Mouse (Mus musculus) heart, adult 18-20 months (tissue): ENCODE measurements at regions not wholly inside any gene's neighbourhood (a gene's known extent, or its start where the extent isn't known, plus 50 kb on each side); places are given as distances from the start of the nearest gene placed in this dataset.

Experiments used
- DNase-seq, 2 experiments: peaks; one replicate each; pipeline ENCODE4 v3.0.0; 2021 to 2022; ENCODE audit warnings: mixed read lengths in 1 of 2

DNA sequence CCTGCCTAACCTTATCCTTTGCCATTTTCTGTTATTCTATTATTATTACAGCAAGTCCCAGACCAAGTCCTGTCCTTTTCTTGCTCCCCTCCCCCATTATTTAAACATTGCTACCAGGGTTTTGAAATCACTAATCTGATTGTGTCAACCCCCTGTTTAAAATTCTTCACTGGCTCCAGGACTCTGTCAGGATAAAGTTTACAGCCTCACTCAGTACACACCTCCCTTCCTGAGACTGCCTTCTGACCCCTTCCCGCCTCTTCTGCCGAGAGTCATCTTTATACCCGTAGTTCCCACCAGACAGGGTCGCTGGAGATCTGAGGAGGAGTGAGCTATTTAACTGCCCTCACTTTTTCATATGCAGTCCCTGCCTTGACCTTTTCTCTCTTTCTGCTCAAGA is 110.3 kb upstream of the Syt6 start:
- DNase-seq, result no peak

DNA sequence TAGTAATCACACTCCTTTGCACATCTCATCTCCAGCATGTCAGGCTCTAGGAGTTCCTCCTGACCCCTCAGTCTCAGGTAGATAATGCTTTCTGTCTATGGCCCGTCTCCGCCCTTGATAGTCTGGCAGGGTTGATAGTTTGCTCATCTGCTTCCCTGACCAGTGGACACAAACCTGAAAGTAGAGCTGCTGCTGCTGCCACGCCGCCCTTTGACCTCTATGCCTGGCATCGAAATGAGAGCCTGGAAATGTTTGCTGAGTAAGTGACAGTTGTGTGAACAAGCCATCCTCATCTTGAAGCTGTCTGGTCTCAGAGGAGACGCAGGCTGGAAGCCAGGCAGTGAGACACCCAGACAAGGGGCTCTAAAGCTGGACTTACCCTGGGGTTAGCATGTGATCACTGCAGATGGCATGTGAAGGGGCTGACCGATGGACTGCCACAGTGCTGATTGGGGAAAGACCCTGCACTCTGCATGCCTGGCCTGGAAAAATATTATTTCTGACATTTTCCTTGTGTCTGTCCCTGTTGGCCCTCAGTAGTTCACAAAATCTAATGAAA is 109.8 kb upstream of the Syt6 start:
- DNase-seq, result no peak

DNA sequence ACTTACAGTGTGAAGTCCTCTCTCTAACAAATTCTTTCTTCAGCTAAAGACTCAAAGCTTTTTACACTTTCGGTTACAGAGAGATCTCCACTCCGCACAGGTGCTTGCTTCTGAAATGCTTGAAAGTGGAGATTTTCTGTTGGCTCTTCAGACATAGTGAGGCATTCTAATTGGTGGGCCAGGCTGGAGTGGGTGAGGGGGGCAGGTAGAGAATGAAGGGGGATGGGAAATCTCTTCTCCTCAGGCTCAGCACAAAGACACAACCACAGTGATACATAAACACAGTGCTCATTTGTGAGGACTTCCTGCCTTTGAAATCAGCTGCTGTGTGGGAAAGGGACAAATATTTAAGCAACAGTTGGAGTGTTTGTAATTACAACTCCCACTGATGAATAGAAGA is 109.1 kb upstream of the Syt6 start:
- DNase-seq, result no peak

DNA sequence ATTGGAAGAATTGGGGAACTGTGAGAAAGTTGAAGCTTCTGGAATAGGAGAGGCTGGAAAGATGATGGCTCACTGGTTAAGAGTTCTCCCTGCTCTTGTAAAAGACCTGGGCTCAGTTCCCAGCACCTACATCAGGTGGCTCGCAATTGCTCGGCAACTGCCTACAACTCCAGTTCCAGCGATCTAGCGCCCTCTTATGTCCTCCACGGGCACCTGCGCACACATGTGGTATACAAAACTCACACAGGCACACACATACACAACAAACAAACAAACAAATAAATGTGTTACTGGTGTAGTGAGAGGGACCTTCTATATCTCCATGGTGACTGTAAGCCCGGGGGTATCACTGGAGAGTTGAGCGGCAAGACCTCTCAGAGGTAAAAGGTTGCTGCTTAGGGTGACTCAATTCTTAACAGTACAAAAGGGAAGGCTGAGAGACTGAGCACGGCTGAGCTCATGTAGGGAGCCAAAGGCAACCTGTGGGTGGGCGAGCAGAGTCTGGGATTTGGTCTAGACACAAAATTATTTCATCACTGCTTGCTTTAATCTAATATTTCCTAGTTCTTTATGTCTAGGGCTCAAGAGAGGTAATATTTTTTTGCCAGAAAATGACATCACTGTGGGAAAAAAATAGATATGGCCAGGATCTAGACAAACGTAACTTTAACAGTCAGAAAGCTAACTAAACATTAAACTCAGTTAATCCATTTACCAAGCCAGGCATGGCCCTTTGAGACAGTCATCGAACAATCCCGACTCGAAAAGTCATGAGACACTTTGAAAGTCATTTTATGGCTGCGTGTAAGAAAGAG is 104.2 kb upstream of the Syt6 start:
- no peak for DNase-seq

DNA sequence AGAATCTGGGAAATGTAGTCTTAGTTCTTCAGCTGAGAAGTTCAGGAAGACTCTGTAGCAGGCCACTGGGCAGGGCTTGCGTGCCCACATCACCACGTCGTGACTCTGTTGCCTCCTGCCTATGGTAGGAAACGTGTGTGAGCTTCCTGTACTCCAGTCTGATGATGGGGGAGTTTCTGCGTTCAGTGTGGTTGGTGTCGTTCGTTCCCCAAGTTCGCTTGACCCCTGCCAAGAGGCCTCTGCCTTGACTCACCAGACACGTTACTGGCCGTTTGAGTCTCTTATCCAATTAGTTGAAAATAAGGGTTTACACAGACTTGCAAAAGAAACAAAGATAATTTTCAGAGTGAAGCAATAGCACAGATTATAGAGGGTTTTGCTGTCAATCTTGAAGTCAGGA is 102.4 kb upstream of the Syt6 start:
- peak; percentile 15 to 19 for DNase-seq

DNA sequence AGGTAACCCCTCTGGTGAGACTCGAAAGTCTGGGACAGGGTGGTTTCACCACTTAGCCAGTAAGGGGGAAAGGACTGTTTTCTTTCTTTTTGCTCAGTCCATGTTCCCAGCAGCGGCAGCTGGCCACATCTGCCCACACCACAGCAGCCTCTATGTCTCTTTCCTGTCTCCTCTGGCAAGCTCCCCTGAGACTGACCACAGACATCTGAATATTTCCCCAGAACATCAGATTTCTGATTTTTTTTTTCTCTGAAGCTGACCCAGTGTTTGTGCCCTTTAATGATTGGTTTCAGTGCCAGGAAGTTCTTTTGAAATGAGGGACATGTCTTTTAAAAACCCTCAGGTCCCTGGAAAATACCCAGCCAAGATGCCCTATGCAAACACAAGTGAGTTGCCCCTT is 101.7 kb upstream of the Syt6 start:
- peak; percentile 39 to 69 for DNase-seq

DNA sequence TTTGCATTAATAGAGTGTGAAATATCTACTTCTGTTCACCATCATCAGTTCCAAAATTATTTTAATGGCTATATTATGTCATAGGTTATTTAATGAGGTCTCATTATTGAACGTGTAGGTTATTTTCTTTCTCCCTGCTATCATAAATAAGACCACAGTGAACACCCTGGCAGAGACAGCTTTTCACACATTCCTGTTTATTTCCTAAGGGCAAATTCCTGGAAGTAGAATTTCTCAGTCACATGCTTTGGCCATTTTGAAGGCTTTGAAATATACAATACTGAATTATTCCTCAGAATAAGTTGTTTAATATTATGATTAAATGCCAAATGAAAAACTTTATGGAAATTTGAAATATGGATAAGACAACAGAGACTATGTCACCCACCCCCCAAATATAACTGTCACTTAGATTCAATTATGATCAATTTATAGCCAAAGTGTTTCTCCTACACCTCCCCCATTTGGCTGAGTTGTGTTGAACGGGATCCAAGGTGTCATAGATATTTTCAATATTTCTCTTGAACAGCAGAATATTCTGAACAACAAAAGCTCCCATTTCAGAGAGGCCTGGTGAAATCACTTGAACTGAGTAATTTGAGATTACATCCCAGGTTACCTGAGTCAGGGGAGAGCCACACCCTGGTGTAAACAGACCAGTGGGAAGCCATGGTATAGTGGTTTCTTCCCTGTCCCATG is 95.0 kb upstream of the Syt6 start:
- DNase-seq, result no peak

DNA sequence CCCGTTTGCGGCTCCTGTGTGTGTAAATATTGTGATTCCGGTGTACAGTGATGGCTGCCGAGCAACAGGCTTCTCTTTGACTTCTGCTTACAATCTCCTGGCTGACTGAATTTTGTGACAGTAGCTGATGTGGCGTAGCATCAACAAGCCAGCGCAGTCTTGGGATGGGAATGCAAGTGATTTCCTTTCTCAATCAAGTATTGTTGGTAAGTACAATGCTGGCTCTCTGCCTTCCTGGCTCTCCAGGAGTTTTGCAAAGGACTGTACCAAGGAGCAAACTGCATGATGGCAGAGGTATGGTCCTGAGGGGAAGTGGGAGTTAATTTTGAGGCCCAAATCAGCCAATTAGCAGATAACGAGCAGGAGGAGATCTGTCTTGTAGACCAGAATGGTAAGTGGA is 94.4 kb upstream of the Syt6 start:
- peak; percentile 18 to 36 for DNase-seq

DNA sequence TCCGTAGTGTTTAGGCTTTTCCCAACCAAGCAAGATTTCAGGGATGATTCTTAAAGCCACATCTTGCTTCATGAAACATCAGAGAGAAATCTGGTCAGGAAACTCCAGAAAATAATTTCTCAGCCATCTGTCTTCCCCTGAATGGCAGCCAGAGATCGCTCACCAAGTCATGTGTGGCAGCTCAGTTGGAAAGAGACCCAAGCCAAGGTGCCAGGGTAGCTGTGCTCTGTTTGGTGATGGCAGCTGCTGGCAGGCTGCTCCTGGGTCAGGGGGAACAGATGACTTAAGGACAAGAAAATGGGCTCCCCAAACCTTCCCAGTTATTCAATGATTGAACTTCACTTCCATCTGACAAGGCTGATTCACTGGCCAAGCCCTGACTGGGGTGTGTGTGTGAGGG is 91.7 kb upstream of the Syt6 start:
- DNase-seq, result peak in 1 of 2 experiments; percentile 11

DNA sequence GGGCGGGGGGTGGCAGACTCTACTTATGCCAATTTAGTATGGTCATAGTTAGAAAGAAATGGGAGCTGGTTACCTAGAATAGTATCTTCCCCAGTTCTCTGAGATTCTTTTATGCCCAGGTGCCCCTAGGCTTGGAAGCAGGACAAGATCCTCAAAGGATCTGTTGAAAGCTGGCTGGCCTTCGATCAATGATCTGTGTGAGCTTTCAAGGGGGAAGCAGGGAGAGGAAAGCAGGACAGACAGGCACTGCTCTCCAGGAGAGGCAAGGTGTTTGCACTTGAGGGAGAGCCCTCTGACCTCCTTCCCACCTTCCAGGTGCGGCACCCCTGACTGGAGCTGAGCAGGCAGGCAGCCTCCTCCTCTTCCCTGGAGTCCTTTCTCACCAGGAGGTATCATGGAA is 91.3 kb upstream of the Syt6 start:
- peak in 1 of 2 experiments; percentile 26 for DNase-seq

DNA sequence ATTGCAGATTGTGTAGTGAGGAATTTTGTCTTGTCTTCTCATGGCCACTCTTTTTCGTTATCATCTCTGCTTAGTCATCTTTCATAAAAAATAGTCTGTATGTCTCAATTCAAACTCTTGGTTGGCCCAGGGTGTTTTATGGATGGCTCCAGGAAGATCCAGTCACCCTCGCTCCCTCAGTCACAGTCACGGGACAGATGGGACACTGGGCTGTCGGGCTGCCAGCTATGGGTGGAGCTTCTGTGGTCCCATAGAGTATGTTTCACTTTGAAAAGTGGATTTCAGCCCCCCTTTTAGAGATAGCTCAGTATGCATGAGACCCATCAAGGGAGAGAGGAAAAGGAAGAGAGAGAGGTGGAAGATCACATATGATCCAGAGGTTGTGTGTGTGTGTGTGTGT is 85.2 kb upstream of the Syt6 start:
- no peak for DNase-seq

DNA sequence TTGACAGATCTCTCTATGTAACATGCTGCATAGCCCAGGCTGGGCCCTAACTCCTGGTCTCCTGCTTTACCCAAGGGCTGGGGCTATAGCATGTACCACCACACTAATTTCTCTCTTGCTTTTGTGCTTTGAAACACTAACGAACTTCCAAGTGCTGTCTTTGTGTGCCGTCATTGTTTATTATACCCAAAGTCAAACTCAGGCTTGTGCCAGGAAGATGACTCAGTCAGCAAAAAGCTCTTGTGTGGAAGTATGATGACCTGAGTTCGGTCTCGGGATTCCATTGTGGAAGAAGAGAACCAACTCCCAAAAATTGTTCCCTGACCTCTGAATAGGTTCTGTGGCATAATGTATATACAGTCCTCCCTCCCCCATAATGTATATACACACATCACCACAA is 84.1 kb upstream of the Syt6 start:
- DNase-seq, result no peak

DNA sequence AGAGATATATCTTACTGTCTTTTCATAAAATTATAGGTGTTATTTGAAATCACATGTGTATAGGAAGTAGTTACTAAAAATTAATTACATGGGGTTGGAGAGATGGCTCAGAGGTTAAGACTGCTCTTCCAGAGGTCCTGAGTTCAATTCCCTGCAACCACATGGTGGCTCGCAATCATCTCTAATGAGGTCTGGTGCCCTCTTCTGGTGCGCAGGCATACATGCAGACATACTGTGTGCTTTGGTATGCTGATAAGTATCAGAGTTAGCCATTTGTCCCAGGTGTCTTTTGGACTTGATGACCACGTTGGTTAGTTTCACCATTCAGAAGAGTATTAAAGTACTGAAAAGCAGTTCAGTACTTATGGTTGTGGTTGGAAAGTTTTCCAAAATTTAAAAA is 82.8 kb upstream of the Syt6 start:
- no peak for DNase-seq

DNA sequence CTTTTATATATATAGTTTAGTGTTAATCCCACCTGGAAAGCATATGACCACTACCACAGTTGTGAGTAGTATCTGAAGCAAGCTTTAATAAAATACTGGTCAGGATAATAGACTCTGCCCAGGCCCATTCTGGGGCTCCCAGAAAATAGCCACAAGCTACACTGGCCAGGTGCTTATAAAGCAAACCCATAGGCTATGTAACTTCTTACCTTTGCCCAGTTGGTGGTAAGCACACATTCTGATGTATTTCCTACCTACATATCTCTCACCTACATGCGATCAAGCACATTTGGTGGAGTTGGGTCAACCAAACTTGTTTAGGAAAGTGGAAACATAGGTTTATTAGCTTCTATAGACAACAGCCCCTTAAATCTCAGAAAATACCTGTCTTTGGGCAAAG is 81.4 kb upstream of the Syt6 start:
- no peak for DNase-seq

DNA sequence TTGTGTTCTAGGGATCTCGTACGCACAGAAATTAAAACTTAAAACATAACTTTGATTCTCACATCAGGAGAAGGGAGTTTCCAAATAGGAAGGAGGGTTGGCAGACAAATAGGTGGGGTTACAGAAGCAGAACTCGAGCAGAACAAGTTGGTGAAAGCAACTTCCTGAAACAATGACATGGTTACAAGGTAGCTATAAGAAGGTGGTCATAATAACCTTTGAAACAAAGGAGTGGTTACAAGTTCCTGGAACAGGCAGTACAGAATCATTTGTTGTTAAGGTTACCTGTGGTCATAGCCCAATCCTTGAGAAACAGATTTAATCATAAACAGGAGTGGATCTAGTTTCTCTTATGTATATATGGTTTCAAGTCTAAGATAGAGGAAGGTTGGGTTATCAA is 81.0 kb upstream of the Syt6 start:
- no peak for DNase-seq

DNA sequence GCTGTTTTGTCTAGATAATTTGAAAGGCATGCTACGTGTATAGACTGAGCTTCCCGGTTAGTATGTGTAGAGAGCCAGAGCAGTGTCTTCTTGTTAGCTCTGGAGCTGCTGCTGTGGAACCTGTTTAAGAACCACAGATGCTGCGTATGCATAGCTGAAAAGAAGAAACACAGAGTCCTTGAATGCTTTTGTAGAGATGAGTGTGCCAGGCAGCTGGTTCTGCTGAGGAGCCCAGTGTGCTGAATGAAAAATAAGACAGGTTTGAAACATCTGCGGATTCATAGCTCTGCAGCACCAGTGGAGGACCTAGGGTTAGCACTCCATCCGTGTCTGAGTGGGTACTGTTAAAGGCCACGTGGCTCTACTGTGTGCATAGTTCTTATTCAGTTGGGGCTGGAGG is 78.9 kb upstream of the Syt6 start:
- no peak for DNase-seq

DNA sequence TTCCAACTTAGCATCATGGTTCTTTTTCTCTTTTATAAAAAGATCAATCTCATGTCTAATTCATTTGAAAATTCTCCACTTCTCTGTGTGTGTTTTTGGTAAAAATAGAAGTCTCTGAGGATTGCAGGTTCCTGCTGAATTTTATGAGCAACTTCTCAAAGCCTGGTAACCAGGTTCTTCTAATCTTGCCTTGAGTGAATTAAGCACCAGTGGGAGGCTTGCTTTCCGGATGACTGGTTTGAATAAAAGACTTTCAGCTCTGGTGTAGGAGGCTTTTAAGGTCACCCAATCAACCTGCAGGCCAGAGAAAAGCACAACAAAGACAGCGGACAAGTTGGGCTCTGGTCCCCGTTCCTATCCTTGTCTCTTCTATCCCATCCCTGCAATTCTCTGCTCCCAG is 78.3 kb upstream of the Syt6 start:
- no peak for DNase-seq

DNA sequence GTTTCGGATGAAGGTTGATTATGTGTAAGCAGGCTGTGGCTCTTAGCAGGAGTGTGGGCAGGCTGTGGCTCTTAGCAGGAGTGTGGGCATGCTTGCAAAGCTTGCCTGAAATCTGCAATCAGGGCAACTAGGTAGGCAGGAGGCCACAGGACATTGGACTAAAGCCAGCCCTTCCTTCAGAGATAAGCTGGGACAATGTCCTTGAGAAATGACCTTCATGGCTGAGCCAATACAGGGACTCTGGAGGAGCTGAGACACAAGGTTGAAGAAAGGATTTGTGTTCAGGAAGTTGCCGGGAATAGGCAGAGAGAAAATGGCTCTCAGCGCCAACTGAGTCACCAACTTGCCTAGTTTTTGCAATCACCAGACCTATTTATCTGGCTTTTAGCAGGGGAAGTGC is 77.3 kb upstream of the Syt6 start:
- DNase-seq, result no peak

DNA sequence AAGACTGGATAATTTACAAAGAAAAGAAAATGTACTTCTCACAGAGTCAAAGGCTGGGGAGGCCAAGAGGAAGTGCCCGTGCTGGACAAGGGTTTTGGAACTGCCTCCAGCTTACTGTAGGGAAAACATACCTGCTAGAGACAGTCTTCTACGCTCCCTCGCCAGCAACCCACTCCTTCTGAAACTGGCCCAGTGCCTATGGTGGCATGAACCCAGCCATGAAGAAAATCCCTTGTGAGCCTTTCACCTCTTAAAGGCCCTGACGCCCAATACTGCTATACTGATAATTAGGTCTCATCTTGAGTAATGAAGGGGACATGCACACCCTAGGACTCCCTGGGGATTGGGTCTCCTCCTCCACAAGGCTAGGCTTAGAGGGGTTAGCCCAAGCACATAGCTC is 76.6 kb upstream of the Syt6 start:
- DNase-seq, result no peak

DNA sequence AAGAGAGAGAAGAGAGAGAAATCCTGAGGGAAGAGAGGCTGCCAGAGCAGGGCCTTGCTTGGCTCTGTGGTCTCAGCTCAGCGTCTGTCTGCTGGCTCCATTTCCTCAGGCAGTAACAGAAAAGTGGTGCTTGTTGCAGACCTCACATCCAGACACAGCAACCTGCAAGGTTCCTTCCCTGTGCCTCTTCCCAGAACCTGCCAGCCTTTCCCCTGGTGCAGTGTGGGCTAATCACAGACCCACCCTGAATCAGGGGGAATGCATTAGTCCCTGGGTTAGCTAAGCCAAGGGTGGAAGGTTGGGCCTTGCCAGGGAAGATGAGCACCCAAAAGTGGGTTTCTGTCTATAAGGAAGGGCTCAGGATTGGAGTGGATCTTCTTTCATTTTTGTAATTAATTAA is 75.2 kb upstream of the Syt6 start:
- no peak for DNase-seq

DNA sequence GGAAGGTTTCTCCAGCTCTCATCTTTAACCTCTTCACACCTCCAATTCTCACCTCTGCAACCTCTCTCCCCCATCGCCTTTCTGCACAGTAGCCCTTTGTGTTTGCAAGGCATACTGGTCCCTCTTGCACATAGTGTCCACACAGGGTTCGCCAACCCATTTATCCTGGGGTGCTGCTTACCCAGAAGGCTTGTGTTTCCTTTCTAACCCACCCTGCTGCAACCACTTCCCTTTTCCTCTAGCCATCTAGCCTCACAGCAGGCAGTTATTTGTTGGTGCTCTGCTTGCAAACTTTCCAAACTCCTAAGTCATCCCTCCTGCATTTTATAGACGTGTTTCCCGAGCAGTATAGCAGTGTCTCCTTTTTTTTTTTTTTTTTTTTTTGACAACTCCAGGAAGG is 74.7 kb upstream of the Syt6 start:
- DNase-seq, result no peak

DNA sequence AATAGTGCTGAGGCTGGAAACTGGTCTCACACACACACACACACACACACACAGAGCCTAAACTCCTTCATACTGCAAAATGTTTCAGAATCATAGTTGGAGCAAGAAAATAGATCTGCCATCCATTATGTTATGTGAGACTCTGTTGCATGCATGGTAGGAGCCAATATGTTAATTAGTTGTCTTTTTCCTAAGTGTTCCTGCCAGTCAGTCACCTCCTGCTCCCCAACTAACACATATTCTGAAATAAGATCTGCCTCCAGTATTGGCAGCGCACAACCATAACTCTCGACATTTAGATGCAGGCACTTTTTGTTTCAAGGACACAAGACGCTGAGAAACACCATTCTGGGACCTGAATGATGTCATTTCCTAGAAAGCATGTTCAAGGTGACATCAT is 70.9 kb upstream of the Syt6 start:
- no peak for DNase-seq

DNA sequence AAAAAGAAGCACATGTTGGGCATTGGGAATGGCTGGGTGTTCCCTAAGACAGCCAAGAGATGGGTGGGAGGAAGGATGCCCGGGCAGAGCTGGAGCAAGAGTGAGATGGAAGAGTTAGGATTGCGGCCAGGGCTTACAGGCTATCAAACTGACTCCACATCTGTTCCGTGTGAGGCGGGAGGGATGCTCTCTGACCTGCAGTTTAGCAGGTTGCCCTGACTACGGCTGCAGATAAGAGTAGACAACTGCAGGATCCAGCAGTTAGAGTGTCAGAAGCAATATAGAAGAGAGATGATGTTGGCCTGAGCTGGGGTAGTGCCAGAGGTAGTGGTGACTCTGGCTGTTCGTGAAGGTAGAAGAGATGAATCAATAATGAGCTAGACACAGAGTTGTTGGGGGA is 61.6 kb upstream of the Syt6 start:
- DNase-seq, result no peak

DNA sequence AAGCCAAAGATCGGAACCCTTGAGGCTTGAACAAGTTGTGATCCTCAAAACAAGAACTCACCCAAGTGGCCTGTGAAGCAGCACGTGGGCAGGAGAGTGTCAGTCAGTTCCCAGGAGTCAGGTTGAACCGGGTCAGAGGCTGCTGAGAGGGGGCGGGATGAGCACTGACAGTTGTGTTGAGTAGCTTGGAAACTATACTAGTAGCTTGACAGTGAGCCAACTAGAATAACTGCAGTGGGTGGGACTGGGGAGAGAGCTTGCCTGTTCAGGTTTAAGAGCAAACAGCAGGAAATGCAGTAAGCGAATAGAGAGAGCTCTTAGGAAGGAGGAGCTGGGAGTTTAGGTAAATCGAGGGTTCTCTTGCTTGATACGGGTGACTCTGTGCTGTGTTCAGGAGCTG is 61.0 kb upstream of the Syt6 start:
- no peak for DNase-seq
